Mouse (Mus musculus): ENCODE measurements around the gene Wdcp. TPM values are rescaled to one million over a fixed set of nuclear protein-coding genes. Genes with fewer than 3 reads are reported as not detected.

Gene Wdcp
- polyA plus RNA-seq, 1 experiment from 2014 or later, result 26.5 TPM

DNA sequence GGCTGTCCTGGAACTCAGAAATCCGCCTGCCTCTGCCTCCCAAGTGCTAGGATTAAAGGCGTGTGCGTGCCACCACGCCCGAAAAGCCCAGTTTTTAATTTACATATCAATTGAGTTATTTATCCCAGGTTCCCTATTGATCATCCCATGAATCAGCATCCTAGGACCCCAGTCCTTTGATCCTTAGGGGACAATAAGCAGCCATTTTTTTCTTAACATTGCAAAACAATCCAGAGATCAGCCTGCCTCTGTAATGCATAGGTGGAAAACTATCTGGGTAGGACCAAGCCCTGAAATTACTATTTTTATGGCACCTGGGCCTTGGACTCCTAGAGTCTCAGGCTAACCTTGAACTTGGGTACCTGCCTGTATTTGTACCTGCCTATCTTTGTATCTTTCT, 54.9 kb downstream of the Wdcp start:
- H3K9ac ChIP-seq, result no peak overlapping the region
- H3K27ac ChIP-seq, result no peak overlapping the region
- 93% methylated on average over 5 of the region's 5 CpGs for WGBS
- no peaks in the 10 kb centered on the region for H3K9me3 ChIP-seq
- ATAC-seq (ENCODE audit: low FRiP score, low read depth), result no peak
- H3K36me3 ChIP-seq, result peaks cover 26% of the 10 kb centered on the region
- no peak overlapping the region for H3K4me3 ChIP-seq
- no peaks in the 10 kb centered on the region for H3K4me1 ChIP-seq
- no peaks in the 10 kb centered on the region for H3K27me3 ChIP-seq
- H3K4me2 ChIP-seq (replicated peaks), result no peak overlapping the region

DNA sequence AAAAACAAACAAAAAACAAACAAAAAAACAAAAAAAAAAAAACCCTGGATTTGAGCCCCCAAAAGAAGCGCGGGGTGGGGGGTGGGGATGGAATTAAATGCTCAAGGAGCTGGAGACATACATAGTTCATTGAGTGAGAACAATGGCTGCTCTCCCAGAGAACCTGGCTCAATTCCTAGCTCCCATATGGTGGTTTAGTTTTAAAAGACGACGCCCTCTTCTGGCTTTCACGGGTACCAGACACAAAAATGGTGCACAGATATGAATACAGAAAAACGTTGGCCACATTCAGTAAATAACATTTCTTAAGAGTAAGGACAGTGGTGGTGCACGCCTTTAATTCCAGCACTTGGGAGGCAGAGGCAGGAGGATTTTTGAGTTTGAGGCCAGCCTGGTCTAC, 62.8 kb downstream of the Wdcp start:
- 0 out of 2 replicates have a peak, but pooled peaks cover 3% of the 10 kb centered on the region for H3K4me1 ChIP-seq
- 87% methylated on average over 7 of the region's 7 CpGs for WGBS
- no peak overlapping the region for H3K27ac ChIP-seq
- H3K4me3 ChIP-seq, result no peak overlapping the region
- H3K9me3 ChIP-seq, result no peaks in the 10 kb centered on the region
- no peak for ATAC-seq (ENCODE audit: low FRiP score, low read depth)
- H3K4me2 ChIP-seq (replicated peaks), result no peak overlapping the region
- peaks cover 12% of the 10 kb centered on the region for H3K36me3 ChIP-seq
- no peak overlapping the region for H3K9ac ChIP-seq
- H3K27me3 ChIP-seq, result no peaks in the 10 kb centered on the region

DNA sequence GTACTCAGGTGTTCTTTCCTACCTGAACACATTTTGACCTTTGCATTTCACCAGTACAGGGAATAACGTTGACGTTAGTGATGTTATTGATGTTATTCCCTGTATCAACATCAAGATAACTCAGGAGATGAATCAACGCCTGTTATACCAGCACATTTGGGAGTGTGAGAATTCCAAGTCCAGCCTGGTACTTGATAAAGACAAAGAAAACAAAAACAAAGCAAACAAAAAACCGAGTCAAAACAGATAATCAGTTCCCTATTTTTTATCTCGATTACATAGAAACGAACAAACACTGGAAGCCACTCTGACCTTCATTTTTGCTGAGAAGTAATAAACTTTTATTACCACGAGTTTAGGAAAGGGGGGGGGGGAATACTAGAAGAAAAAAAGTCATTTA, 63.4 kb downstream of the Wdcp start:
- 50% methylated on average over 7 of the region's 7 CpGs for WGBS
- Histone ChIP-seq H3K27me3 (no peaks in the 10 kb centered on the region), H3K9ac (peak overlapping the region; percentile 90), H3K9me3 (no peaks in the 10 kb centered on the region), H3K4me2 (replicated peaks) (peak overlapping the region; percentile 73), H3K36me3 (peaks cover 7% of the 10 kb centered on the region; the same call in 1 of the 2 replicates), H3K4me3 (peak overlapping the region; percentile 84), H3K27ac (no peak overlapping the region), H3K4me1 (0 out of 2 replicates have a peak, but pooled peaks cover 3% of the 10 kb centered on the region)
- no peak for ATAC-seq (ENCODE audit: low FRiP score, low read depth)

DNA sequence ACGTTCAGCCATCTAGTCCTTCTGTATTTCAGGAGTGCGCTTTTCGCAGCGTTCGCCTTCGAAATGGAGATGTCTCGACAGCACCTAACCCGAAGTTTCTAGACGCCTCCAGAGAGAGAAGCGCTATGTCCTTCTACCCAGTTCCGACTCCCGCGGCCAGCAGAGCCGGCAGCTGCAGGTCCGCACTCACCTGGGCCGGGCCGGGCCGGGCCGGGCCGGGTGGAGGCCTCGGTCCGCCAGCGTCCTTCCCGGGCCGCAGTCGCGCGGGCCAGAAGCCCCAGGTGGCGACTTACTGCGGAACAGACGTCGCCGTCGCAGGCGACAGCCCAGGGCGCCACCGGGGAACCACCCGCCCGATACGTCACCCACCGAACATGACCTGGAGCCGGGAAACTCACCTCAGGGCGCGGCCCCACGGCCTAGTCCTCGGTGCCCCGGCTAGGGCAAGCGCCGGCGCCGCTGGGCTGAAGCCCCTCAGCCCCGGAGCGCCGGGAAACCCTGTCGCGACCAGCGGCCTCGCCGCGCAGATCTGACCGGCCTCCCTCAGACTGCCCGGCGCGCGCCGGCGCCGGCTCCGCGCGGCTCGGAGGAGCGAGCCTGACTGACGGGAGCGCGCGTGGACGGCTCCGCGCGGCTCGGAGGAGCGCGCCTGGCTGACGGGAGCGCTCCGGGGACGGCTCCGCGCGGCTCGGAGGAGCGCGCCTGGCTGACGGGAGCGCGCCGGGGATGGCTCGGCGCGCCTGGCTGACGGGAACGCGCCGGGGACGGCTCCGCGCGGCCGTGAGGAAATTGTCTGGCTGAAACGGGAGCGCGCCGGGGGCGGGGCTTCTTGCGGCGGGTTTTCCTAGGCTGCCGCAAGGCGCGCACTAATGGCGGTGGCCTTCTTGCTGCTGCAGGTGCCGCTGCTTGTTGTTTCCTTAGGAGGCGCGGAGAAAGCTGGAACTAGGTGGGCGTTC, 64.1 kb downstream of the Wdcp start, which contains the start of gene Ubxn2a:
Gene Ubxn2a (minus strand): TSS at position 755 of the 956 bp plus-strand sequence.
- H3K9ac ChIP-seq, result peak within 1 kb of the TSS; percentile 90
- peak within 1 kb of the TSS; percentile 73 for H3K4me2 ChIP-seq (replicated peaks)
- H3K4me3 ChIP-seq, result peak within 1 kb of the TSS; percentile 84
- H3K36me3 ChIP-seq, result 0 out of 2 replicates have a peak, but pooled peaks cover 4% of the 10 kb centered on the region
- under 1% methylated on average over 124 of the region's 125 CpGs for WGBS
- no peaks in the 10 kb centered on the region for H3K9me3 ChIP-seq
- H3K27me3 ChIP-seq, result no peaks in the 10 kb centered on the region
- H3K27ac ChIP-seq, result peak within 1 kb of the TSS; percentile 75; the same call in 1 of the 2 replicates
- ATAC-seq (ENCODE audit: low FRiP score, low read depth), result peak; percentile 92
- H3K4me1 ChIP-seq, result 0 out of 2 replicates have a peak, but pooled peaks cover 3% of the 10 kb centered on the region

DNA sequence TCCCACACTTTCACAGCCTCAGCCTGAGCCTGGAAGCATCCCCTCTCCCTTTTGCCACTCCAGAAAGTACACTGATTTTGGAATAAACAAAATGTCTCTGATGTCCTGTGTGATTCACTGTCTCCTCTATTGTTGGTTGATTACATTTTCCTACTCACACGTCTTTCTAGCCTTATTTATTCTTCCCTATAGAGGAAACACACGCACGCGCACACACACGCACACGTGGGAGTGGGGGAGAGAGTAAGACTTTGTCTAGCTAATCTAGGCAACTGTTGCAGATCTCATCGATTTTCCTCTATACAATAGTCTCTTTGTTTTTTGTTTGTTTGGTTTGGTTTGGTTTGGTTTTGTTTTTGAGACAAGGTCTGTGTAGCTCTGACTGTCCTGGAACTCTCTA, 65.3 kb downstream of the Wdcp start:
- Histone ChIP-seq H3K27ac (no peak overlapping the region), H3K4me2 (replicated peaks) (no peak overlapping the region), H3K9ac (no peak overlapping the region), H3K36me3 (0 out of 2 replicates have a peak, but pooled peaks cover 4% of the 10 kb centered on the region), H3K4me1 (0 out of 2 replicates have a peak, but pooled peaks cover 3% of the 10 kb centered on the region), H3K27me3 (no peaks in the 10 kb centered on the region), H3K9me3 (no peaks in the 10 kb centered on the region), H3K4me3 (peak overlapping the region; percentile 84; the same call in 1 of the 2 replicates)
- no peak for ATAC-seq (ENCODE audit: low FRiP score, low read depth)
- WGBS, result 93% methylated on average over 7 of the region's 7 CpGs

Other genes with a start within 250 kb of the Wdcp start
- gene Fam228a, start 104.9 kb upstream of the Wdcp start, polyA plus RNA-seq (2015; fragmentation: Nextera tagmentation; extraction: Ambion mirVana), result 0.59 and 0.64 TPM in 2 replicates
- 3.3 and 5.3 TPM in 2 replicates for gene Pfn4, start 74.3 kb upstream of the Wdcp start, polyA plus RNA-seq (2015; fragmentation: Nextera tagmentation; extraction: Ambion mirVana)
- gene Fam228b, start 74.0 kb upstream of the Wdcp start, polyA plus RNA-seq (2015; fragmentation: Nextera tagmentation; extraction: Ambion mirVana), result 4.8 and 5.6 TPM in 2 replicates
- gene Sf3b6, start 25.8 kb upstream of the Wdcp start, polyA plus RNA-seq (2015; fragmentation: Nextera tagmentation; extraction: Ambion mirVana), result 220 and 232 TPM in 2 replicates
- 14.0 and 14.8 TPM in 2 replicates for gene Fkbp1b, start 1.7 kb upstream of the Wdcp start, polyA plus RNA-seq (2015; fragmentation: Nextera tagmentation; extraction: Ambion mirVana)
- 1.6 and 2.3 TPM in 2 replicates for gene Mfsd2b, start 31.1 kb downstream of the Wdcp start, polyA plus RNA-seq (2015; fragmentation: Nextera tagmentation; extraction: Ambion mirVana)
- gene Ubxn2a, start 64.4 kb downstream of the Wdcp start, polyA plus RNA-seq (2015; fragmentation: Nextera tagmentation; extraction: Ambion mirVana), result 25.4 and 25.8 TPM in 2 replicates
- 11.3 and 11.8 TPM in 2 replicates for gene Atad2b, start 74.0 kb downstream of the Wdcp start, polyA plus RNA-seq (2015; fragmentation: Nextera tagmentation; extraction: Ambion mirVana)